ENCODE assay signal across 23 mouse cellular contexts in the genomic region with DNA sequence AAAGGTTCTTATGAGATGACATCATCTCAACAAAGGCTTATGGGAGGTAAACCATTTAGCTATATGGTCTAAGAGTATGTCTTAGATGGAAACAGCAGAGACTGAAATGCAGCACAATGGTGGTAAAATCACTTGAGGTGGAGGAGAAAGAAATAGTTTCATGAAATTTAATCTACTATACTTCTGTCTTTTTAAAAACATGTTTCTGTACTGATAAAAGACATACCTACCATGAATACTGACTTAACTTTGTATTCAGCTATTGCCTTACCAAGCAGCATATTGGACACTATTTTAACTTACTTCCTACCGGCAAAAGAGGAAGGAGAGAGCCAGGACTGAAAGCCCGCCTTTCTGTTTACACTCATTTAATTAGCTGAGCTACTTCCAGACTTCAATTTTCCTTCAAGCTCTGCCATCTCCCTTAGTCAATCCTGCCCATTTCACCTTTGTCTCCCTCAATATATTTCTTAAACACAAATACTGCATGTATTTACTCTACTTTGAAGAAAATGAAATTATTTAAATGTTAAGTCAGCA. TPM values are rescaled to one million over a fixed set of nuclear protein-coding genes. Genes with fewer than 3 reads are reported as not detected.
DNase-seq lines count a peak whose midpoint lies in the region; ATAC-seq lines count a peak whose summit lies in the region.
"Had no signal": no experiment of that assay in that cellular context is flagged by ENCODE, and none has a peak within 500 bp of the region (broad histone marks: within the 10 kb centered on the region; RNA-seq: fewer than 3 reads in every experiment).

No protein-coding gene starts in this region.

- ATAC-seq in granulocyte monocyte progenitor cell, adult 5-6 weeks (replicated peaks; ENCODE audit: poor library complexity, severe bottlenecking): peak; percentile 55
- peak; percentile 36 for ATAC-seq in megakaryocyte progenitor cell, adult 5-6 weeks (replicated peaks; ENCODE audit: poor library complexity)
- ATAC-seq: CD4-positive, CD25-positive, alpha-beta regulatory T cell, adult 4 months; hindbrain, postnatal 0 days; inflammation-experienced regulatory T-cells, adult 6 months; intestine, embryonic 16.5 days; Patski had no signal

- peak; percentile 10 for DNase-seq in 416B (ENCODE audit: low read depth)
- peak; percentile 56 for DNase-seq in A20 (ENCODE audit: low read depth, low spot score)
- no peak for DNase-seq in embryo, embryonic 10 days (ENCODE audit: low spot score)
- DNase-seq in kidney, adult 11 months: no peak
- no peak for DNase-seq in cerebellum, postnatal 14 days
- DNase-seq: adrenal gland, postnatal 10 days; cerebellum, adult 11 months; cerebellum, adult 8-10 months; cerebellum, postnatal 10 days; embryo, embryonic 11 days; gastrocnemius, postnatal 14 days; heart, adult 18-20 months; heart, postnatal 10 days; heart, postnatal 36 days; kidney, adult 2 months had no signal

RNA-seq across cellular contexts. Expression of gene Angptl1, which starts 21.4 kb away (rescaled TPM):
- total RNA-seq in granulocyte monocyte progenitor cell, adult 5-6 weeks (2014; fragmentation: Nextera tagmentation): not detected in 2 replicates
- not detected in 2 replicates for total RNA-seq in granulocyte monocyte progenitor cell, adult 5-6 weeks (2017)
- 0.07 TPM in 1 of 2 replicates, not detected in the other for total RNA-seq in megakaryocyte progenitor cell, adult 5-6 weeks (2015)
- not detected in 2 replicates for total RNA-seq in megakaryocyte progenitor cell, adult 5-6 weeks (2017)
- total RNA-seq: common myeloid progenitor, adult 5-6 weeks had no signal

Comparison
In these comparisons a context has a peak if more than half of its experiments do, and no peak if none do; other contexts are left out.
1. DNase-seq: peak in 416B (single experiment) and A20 (single experiment); none in embryo, embryonic 10 days (single experiment), kidney, adult 11 months (single experiment) and cerebellum, postnatal 14 days (0 of 2).